Mouse (Mus musculus) heart, postnatal 14 days (tissue): ENCODE data around the gene Ndufa12. TPM values are rescaled to one million over a fixed set of nuclear protein-coding genes. Genes with fewer than 3 reads are reported as not detected.

Experiments used
- DNase-seq, 2 experiments: peaks; one replicate each; pipeline ENCODE4 v3.0.0; 2021 to 2022
- intact Hi-C: fragments of 180-260 bp; cut with DNase I; formaldehyde crosslinking; loops from one replicate; pipeline ENCODE4 v1.15.1; 2025
- total RNA-seq, 2 experiments: library from RNA; stranded (reverse); gene quantifications; 2 replicates each; pipeline ENCODE4 v1.2.3; 2021

The Ndufa12 gene
- total RNA-seq, 2 experiments from 2014 or later, result 667 to 680 TPM

- DNase-seq, result no peak
- intact Hi-C loops, result no loop called here
Observed at GRCm38 (mm10) chr10:94225026-94225750, 26.7 kb downstream of the Ndufa12 start.

GRCm38 (mm10) chr10:94230172-94230981, 31.9 kb downstream of the Ndufa12 start:
- DNase-seq, result no peak
- intact Hi-C loops, result no loop called here

- no peak for DNase-seq
- intact Hi-C loops, result no loop called here
Observed at GRCm38 (mm10) chr10:94231025-94231424, 32.5 kb downstream of the Ndufa12 start.

- intact Hi-C loops, result no loop called here
Observed at GRCm38 (mm10) chr10:94235200-94235599, 36.7 kb downstream of the Ndufa12 start.

GRCm38 (mm10) chr10:94241346-94241745, 42.8 kb downstream of the Ndufa12 start:
- intact Hi-C loops, result no loop called here

More at GRCm38 (mm10) chr10:94235200-94235599, 36.7 kb downstream of the Ndufa12 start:
- DNase-seq, result no peak

GRCm38 (mm10) chr10:94247748-94248349, 49.3 kb downstream of the Ndufa12 start:
- intact Hi-C loops, result no loop called here
- no peak for DNase-seq

More at GRCm38 (mm10) chr10:94241346-94241745, 42.8 kb downstream of the Ndufa12 start:
- DNase-seq, result no peak

GRCm38 (mm10) chr10:94249575-94250456, 51.3 kb downstream of the Ndufa12 start:
- intact Hi-C loops, result no loop called here
- peak; percentile 8 to 20 for DNase-seq

GRCm38 (mm10) chr10:94253260-94253807, 54.8 kb downstream of the Ndufa12 start:
- intact Hi-C loops, result no loop called here
- no peak for DNase-seq

GRCm38 (mm10) chr10:94254766-94255165, 56.2 kb downstream of the Ndufa12 start:
- no peak for DNase-seq
- intact Hi-C loops, result no loop called here

GRCm38 (mm10) chr10:94255744-94256143, 57.2 kb downstream of the Ndufa12 start:
- intact Hi-C loops, result no loop called here
- DNase-seq, result no peak

- no peak for DNase-seq
- intact Hi-C loops, result no loop called here
Observed at GRCm38 (mm10) chr10:94256518-94256917, 58.0 kb downstream of the Ndufa12 start.

GRCm38 (mm10) chr10:94260544-94260943, 62.0 kb downstream of the Ndufa12 start:
- intact Hi-C loops, result no loop called here

GRCm38 (mm10) chr10:94262646-94263045, 64.1 kb downstream of the Ndufa12 start:
- intact Hi-C loops, result no loop called here
- no peak for DNase-seq

More at GRCm38 (mm10) chr10:94260544-94260943, 62.0 kb downstream of the Ndufa12 start:
- DNase-seq, result no peak

- DNase-seq, result no peak
- intact Hi-C loops, result no loop called here
Observed at GRCm38 (mm10) chr10:94263211-94263610, 64.7 kb downstream of the Ndufa12 start.

GRCm38 (mm10) chr10:94265656-94266542, 67.4 kb downstream of the Ndufa12 start:
- no peak for DNase-seq
- intact Hi-C loops, result no loop called here
